Mouse (Mus musculus): ENCODE data around the gene Lamtor3. TPM values are rescaled to one million over a fixed set of nuclear protein-coding genes. Genes with fewer than 3 reads are reported as not detected.
A peak's percentile ranks its signal among the peaks of the same experiment; 100 is the strongest.

Gene Lamtor3
- polyA plus RNA-seq, 1 experiment from 2014 or later, result 112 TPM

DNA sequence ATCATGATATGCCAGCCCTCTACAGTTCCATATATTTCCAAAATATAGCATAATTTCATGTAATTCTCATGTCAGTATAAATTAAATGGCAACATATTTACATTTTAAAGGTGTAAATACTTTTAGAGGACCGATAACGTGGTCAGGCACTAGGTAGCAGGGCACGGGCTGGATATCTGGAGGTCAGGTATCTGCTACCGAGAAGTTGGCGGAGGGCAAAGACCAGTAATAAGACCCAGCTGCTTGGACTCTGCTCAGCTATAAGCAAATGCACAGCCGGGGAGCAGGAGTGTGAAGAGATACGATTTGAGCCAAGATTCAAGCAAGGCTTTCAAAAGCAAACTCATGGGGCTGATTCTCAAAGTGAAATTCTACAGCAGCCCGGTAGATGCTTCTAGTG, 56.0 kb downstream of the Lamtor3 start:
- no peaks in the 10 kb centered on the region; the same call in 1 of the 2 replicates for H3K4me1 ChIP-seq (ENCODE audit: control insufficient read depth, insufficient read depth, low read length)
- WGBS, result 52% methylated on average over 8 of the region's 8 CpGs
- H3K27ac ChIP-seq (replicated peaks; ENCODE audit: low read depth, low read length), result no peak overlapping the region
- no peak overlapping the region for H3K9ac ChIP-seq (ENCODE audit: low read depth, low read length)
- no peak overlapping the region for H3K4me3 ChIP-seq (ENCODE audit: low read depth, low read length)
- DNase-seq (ENCODE audit: low spot score) (peak; percentile 46), ATAC-seq (ENCODE audit: low read depth) (no peak)
- H3K27me3 ChIP-seq (replicated peaks; ENCODE audit: control insufficient read depth, insufficient read depth, low read length), result no peaks in the 10 kb centered on the region
- no peaks in the 10 kb centered on the region for H3K36me3 ChIP-seq (ENCODE audit: control insufficient read depth, insufficient read depth, low read length)
- H3K4me2 ChIP-seq (ENCODE audit: low read depth, low read length), result no peak overlapping the region
- H3K9me3 ChIP-seq (ENCODE audit: control insufficient read depth, low read length), result no peaks in the 10 kb centered on the region

DNA sequence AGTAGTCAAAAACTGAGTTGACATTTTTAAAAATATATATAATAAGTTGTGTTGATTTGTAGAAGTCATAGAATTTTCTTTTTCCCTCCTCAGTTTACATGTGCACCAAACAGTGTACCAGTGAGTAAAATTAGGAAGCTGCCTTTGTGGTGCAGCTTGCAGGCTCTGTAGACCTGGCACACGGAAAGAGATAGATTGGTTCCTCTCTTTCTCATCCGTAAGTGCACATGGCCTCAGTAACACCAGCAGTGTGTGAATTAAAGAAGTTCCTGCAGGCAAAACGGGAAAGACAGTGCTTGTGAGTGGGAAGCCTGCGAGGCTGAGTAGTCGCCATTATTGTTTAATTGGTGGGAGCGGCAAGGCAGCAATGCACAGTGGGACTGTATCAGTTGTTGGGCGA, 57.1 kb downstream of the Lamtor3 start:
- Histone ChIP-seq H3K9ac (ENCODE audit: low read depth, low read length) (no peak overlapping the region), H3K27ac (replicated peaks; ENCODE audit: low read depth, low read length) (no peak overlapping the region), H3K36me3 (ENCODE audit: control insufficient read depth, insufficient read depth, low read length) (no peaks in the 10 kb centered on the region), H3K4me1 (ENCODE audit: control insufficient read depth, insufficient read depth, low read length) (peaks cover 3% of the 10 kb centered on the region; the same call in 1 of the 2 replicates), H3K4me2 (ENCODE audit: low read depth, low read length) (no peak overlapping the region), H3K9me3 (ENCODE audit: control insufficient read depth, low read length) (no peaks in the 10 kb centered on the region), H3K4me3 (ENCODE audit: low read depth, low read length) (no peak overlapping the region), H3K27me3 (replicated peaks; ENCODE audit: control insufficient read depth, insufficient read depth, low read length) (no peaks in the 10 kb centered on the region)
- DNase-seq (ENCODE audit: low spot score), result no peak
- ATAC-seq (ENCODE audit: low read depth), result no peak
- WGBS, result 82% methylated on average over 7 of the region's 7 CpGs

DNA sequence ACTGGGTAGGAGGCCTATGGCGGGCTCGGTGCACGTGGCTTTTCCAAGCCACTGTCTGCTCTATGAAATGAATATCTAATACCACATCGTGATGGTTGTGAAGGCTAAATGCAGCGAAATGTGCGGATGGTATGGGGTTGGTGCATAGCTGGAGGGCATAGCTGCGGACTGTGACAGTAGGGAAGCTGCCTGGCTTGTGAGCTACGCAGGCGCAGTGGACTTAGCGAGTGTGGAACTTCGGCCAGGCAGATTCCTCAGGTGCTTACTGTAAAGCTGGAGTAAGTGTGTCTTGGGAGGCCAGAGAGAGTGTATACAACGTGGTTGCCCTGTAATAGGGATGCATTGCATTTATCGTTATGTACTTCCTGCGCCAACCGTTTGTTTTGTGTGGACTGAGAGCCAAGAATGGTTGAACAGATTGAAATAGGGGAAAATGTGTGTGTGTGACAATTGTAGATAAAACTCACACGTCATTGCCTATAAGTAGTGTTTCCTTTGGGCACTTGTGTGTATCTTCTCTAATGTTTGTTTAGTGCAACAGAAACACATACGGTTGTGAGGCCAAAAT, 57.6 kb downstream of the Lamtor3 start:
- no peak overlapping the region for H3K27ac ChIP-seq (replicated peaks; ENCODE audit: low read depth, low read length)
- no peak overlapping the region for H3K9ac ChIP-seq (ENCODE audit: low read depth, low read length)
- 81% methylated on average over 17 of the region's 17 CpGs for WGBS
- ATAC-seq (ENCODE audit: low read depth) (no peak), DNase-seq (ENCODE audit: low spot score) (no peak)
- H3K27me3 ChIP-seq (replicated peaks; ENCODE audit: control insufficient read depth, insufficient read depth, low read length), result no peaks in the 10 kb centered on the region
- H3K4me3 ChIP-seq (ENCODE audit: low read depth, low read length), result no peak overlapping the region
- H3K9me3 ChIP-seq (ENCODE audit: control insufficient read depth, low read length), result no peaks in the 10 kb centered on the region
- H3K4me2 ChIP-seq (ENCODE audit: low read depth, low read length), result no peak overlapping the region
- no peaks in the 10 kb centered on the region for H3K36me3 ChIP-seq (ENCODE audit: control insufficient read depth, insufficient read depth, low read length)
- peaks cover 5% of the 10 kb centered on the region; the same call in 1 of the 2 replicates for H3K4me1 ChIP-seq (ENCODE audit: control insufficient read depth, insufficient read depth, low read length)

DNA sequence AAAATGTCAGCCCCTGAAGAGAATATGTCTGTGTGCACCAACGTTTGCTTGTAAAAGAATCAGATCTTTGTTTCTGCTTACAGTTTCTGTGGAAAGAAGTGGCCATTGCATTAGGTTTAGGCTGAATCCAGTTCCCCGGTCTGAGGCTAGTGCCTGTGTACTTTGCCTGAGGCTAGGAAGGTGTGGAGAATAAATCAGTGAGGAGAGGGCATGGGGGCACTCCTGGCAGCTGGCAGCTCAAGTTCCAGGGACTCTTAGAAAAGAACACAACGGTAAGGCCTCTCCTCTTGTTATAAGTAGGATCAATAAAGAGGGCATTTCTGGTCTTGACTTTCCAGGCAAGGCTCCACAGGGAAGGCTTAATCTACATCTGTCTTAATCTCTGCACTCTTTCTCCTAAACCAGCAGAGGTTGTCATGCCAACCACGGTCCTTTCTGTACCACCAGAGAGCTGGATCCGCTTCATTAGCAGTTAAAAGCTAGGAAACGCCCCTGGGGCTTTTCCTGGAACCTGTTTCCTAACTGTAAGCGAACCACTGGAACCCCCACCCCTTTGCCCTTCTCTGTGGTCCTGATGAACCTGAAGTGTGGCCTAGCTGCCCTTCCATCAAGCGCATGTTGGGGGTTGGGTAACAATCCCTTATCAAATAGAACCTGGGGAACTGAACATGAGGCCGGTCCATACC, 58.8 kb downstream of the Lamtor3 start:
- H3K4me3 ChIP-seq (ENCODE audit: low read depth, low read length), result no peak overlapping the region
- no peak overlapping the region for H3K4me2 ChIP-seq (ENCODE audit: low read depth, low read length)
- H3K9ac ChIP-seq (ENCODE audit: low read depth, low read length), result no peak overlapping the region
- H3K4me1 ChIP-seq (ENCODE audit: control insufficient read depth, insufficient read depth, low read length), result peaks cover 5% of the 10 kb centered on the region; the same call in 1 of the 2 replicates
- ATAC-seq (ENCODE audit: low read depth) (peak; percentile 45), DNase-seq (ENCODE audit: low spot score) (peak; percentile 71)
- H3K27ac ChIP-seq (replicated peaks; ENCODE audit: low read depth, low read length), result no peak overlapping the region
- WGBS, result 34% methylated on average over 9 of the region's 9 CpGs
- H3K27me3 ChIP-seq (replicated peaks; ENCODE audit: control insufficient read depth, insufficient read depth, low read length), result no peaks in the 10 kb centered on the region
- no peaks in the 10 kb centered on the region for H3K36me3 ChIP-seq (ENCODE audit: control insufficient read depth, insufficient read depth, low read length)
- no peaks in the 10 kb centered on the region for H3K9me3 ChIP-seq (ENCODE audit: control insufficient read depth, low read length)

DNA sequence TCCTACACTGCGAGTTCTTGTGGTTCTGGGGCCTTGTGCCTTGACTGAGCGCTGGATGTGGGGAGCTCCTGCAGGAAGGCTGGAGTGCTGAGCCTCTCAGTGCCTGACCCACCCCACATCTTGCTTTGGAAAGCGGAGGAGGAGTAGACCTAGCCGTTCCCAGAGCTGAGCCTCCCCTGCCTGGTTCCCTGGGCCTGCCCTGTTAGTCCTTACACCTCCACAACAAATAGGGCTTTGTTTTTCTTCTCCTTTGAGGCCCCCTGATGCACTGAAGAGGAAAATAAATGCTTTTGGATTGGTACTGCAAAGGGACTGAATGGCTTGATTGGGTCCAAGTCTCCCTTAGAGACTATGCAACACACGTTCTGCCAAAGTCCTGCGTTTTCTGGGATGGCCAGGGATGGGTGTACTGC, 59.3 kb downstream of the Lamtor3 start:
- Histone ChIP-seq H3K9me3 (ENCODE audit: control insufficient read depth, low read length) (no peaks in the 10 kb centered on the region), H3K36me3 (ENCODE audit: control insufficient read depth, insufficient read depth, low read length) (no peaks in the 10 kb centered on the region), H3K9ac (ENCODE audit: low read depth, low read length) (no peak overlapping the region), H3K27me3 (replicated peaks; ENCODE audit: control insufficient read depth, insufficient read depth, low read length) (no peaks in the 10 kb centered on the region), H3K4me1 (ENCODE audit: control insufficient read depth, insufficient read depth, low read length) (peaks cover 5% of the 10 kb centered on the region; the same call in 1 of the 2 replicates), H3K4me3 (ENCODE audit: low read depth, low read length) (no peak overlapping the region), H3K27ac (replicated peaks; ENCODE audit: low read depth, low read length) (no peak overlapping the region), H3K4me2 (ENCODE audit: low read depth, low read length) (no peak overlapping the region)
- DNase-seq (ENCODE audit: low spot score), result peak; percentile 13
- no peak for ATAC-seq (ENCODE audit: low read depth)
- WGBS, result 36% methylated on average over 6 of the region's 6 CpGs

DNA sequence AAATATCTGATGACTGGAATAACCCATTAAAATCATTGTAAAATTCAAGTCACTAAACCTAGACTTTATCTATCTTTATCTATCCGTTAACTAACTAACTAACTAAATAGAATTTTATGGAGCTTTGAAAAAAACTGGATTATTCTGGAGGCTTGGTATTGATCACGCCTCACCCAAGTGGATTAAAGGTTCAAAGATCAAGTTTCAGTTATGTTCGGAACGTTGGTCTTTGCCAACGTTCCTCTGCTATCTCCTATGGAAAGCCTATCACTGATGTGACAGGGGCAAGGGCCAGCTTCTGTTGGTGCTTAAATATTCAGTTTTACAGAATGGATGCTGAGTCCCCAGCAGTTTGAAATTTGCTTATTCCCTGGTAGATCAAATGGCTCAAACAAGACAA, 59.9 kb downstream of the Lamtor3 start:
- Histone ChIP-seq H3K27ac (replicated peaks; ENCODE audit: low read depth, low read length) (no peak overlapping the region), H3K4me1 (ENCODE audit: control insufficient read depth, insufficient read depth, low read length) (peaks cover 5% of the 10 kb centered on the region; the same call in 1 of the 2 replicates), H3K4me3 (ENCODE audit: low read depth, low read length) (no peak overlapping the region), H3K36me3 (ENCODE audit: control insufficient read depth, insufficient read depth, low read length) (no peaks in the 10 kb centered on the region), H3K9ac (ENCODE audit: low read depth, low read length) (no peak overlapping the region), H3K4me2 (ENCODE audit: low read depth, low read length) (no peak overlapping the region), H3K9me3 (ENCODE audit: control insufficient read depth, low read length) (no peaks in the 10 kb centered on the region), H3K27me3 (replicated peaks; ENCODE audit: control insufficient read depth, insufficient read depth, low read length) (no peaks in the 10 kb centered on the region)
- ATAC-seq (ENCODE audit: low read depth) (no peak), DNase-seq (ENCODE audit: low spot score) (no peak)
- 62% methylated on average over 5 of the region's 5 CpGs for WGBS

Other genes with a start within 250 kb of the Lamtor3 start
- gene Gm21962, start 247.0 kb upstream of the Lamtor3 start, polyA plus RNA-seq (2014; fragmentation: Nextera tagmentation; extraction: Ambion mirVana), result not detected in 2 replicates
- gene H2afz, start 54.0 kb upstream of the Lamtor3 start, polyA plus RNA-seq (2014; fragmentation: Nextera tagmentation; extraction: Ambion mirVana), result 1,328 and 1,383 TPM in 2 replicates
- 12.0 and 13.5 TPM in 2 replicates for gene Dnajb14, start 50.8 kb upstream of the Lamtor3 start, polyA plus RNA-seq (2014; fragmentation: Nextera tagmentation; extraction: Ambion mirVana)
- gene Dapp1, start 63.0 kb downstream of the Lamtor3 start, polyA plus RNA-seq (2014; fragmentation: Nextera tagmentation; extraction: Ambion mirVana), result 9.0 and 9.4 TPM in 2 replicates
- 5.5 and 7.5 TPM in 2 replicates for gene 1110002E22Rik, start 146.5 kb downstream of the Lamtor3 start, polyA plus RNA-seq (2014; fragmentation: Nextera tagmentation; extraction: Ambion mirVana)
- 0.26 and 0.75 TPM in 2 replicates for gene Gm5105, start 148.9 kb downstream of the Lamtor3 start, polyA plus RNA-seq (2014; fragmentation: Nextera tagmentation; extraction: Ambion mirVana)
- 10.7 and 11.2 TPM in 2 replicates for gene Trmt10a, start 224.9 kb downstream of the Lamtor3 start, polyA plus RNA-seq (2014; fragmentation: Nextera tagmentation; extraction: Ambion mirVana)
- gene Mttp, start 226.5 kb downstream of the Lamtor3 start, polyA plus RNA-seq (2014; fragmentation: Nextera tagmentation; extraction: Ambion mirVana), result 6.3 TPM in 2 replicates

Measured in embryonic facial prominence, embryonic 14.5 days (tissue).